Mouse (Mus musculus): ENCODE data around the gene Lamtor5.

- TF ChIP-seq CTCF (IDR thresholded peaks at IDR 0.05; ENCODE audit: extremely low read depth, insufficient read depth, insufficient read length, insufficient replicate concordance), result no peak
- no peak for TF ChIP-seq POLR2A (IDR thresholded peaks at IDR 0.05; ENCODE audit: low read depth, low read length)
These were observed 49.4 kb upstream of the Lamtor5 start for GRCm38 (mm10) chr3:107229221-107229620.

All from spleen, adult 2 months (tissue).